Mouse (Mus musculus) liver, embryonic 14.5 days (tissue): ENCODE data around the gene Mafg.
"Not testable (repeated sequence)": the region's sequence is repeated elsewhere in the genome, so short reads cannot be mapped to it uniquely, and the experiment has no call there.

Experiments
- CTCF ChIP-seq: IDR thresholded peaks from 2 replicates; pipeline ENCODE4 v1.5.1; 2016; ENCODE audit warnings: antibody characterized with exemption, low read depth, control low read depth
- EP300 ChIP-seq: IDR thresholded peaks from 2 replicates; pipeline ENCODE4 v1.6.1; 2016; ENCODE audit warnings: antibody characterized with exemption, low read depth

DNA sequence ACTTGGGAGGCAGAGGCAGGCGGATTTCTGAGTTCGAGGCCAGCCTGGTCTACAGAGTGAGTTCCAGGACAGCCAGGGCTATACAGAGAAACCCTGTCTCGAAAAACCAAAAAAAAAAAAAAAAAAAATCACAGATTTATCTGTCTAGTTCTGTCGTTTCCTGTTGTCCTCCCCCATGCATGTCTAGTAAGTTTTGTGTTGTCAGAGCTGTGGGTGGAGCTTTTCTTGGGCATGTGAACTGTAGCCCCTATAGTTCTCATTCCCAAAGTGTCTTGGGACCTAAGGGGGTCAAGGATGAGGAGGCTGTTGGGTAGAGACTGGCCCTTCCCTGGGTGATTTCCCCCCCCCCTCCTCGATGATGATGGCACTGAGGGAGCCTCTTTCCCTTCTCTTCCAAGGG lies 42.5 kb upstream of the Mafg start:
- TF ChIP-seq CTCF, EP300: not testable (repeated sequence)
